Mouse (Mus musculus) telencephalon, adult 2 months (tissue): Measurements from ENCODE around the gene Nlrc5.

ENCODE experiments used
- DNase-seq: peaks from one replicate; pipeline ENCODE4 v3.0.0-alpha.2; 2011; ENCODE audit warnings: low read depth, low spot score

Nlrc5 gene

DNA sequence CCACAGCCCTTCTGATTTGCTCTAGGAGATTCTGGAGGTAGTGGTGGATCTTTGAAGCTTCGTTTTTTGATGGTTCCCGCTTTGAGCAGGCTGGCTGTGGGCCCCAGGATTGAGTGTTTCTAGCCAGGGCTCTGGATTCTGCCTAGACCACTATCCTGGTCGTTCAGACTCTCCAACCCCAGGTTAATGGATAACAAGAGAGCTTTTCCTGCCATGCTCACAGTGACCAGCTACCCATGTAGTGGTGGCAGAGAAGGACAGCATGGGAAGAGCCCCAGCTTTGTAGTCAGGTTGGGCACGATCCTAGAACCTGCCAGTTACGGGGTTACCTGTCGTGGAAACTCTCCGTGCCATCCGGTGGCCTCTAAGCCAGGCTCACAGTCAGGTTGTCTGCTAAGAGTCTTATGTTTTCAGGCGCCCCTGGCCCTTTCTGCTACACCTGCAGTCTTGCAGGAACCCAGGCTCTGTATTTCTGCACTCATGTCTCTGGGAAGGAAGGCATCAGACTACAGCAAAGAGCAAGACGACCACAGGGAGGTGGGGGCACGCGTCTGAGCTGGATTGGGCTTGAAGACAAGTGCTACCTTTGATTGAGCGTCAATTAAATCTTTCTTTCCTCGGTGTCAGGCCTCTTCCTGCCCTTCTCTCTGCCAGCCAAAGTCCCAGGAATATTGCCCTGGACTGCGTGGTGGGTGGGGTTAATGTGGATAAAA lies 132.4 kb downstream of the Nlrc5 start:
- no peak for DNase-seq

DNA sequence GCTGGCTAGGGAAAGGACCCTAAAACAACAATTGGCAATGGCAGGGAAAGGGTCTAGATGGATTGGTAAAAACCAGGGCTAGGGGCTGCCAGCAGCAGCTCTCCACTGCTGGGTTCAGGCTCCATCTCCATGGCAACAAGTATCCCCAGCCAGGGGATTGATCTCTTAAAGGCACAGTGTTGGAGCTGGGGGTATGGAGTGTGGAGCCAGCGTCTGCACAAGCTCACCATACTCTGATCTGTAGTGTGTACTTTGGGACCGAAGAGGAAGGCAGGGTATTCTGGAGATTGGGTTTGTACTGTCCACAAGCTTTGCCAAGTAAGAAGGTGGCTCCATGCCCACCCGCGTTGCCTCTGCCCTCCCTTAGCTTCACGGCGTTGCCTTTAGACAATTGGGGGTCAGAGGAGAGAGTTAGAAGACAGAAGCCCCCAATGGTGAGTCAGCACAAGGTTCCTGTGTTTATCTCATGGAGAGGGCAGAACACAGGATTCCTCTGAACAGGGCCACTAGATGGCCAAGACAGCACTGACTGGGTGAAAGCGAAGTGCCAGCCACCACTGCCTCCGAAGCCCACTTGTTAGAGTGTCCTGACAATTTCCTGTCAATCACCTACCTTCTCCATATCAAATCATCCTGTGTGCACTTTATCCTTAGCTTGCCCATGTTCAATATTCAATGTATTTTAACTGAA lies 133.1 kb downstream of the Nlrc5 start:
- no peak for DNase-seq

DNA sequence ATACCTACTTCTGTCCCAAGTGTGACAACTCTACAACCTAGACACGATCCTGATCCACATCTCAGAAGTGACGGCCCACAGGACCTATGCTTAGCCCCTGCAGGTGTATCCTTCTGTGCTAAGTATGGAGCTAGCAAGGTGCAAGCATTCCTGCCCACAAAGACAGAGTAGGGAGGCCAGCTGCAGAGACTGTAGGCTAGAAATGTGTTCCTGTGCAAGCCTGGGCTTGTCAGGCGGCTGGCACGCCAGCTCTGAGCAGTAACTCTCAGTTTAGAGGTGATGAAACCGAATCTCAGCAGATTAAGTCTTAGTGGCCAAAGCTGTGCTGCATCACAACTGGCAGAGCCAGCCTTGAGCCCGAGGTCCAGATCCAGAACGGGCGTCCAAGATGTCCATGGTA lies 133.9 kb downstream of the Nlrc5 start:
- DNase-seq = no peak

DNA sequence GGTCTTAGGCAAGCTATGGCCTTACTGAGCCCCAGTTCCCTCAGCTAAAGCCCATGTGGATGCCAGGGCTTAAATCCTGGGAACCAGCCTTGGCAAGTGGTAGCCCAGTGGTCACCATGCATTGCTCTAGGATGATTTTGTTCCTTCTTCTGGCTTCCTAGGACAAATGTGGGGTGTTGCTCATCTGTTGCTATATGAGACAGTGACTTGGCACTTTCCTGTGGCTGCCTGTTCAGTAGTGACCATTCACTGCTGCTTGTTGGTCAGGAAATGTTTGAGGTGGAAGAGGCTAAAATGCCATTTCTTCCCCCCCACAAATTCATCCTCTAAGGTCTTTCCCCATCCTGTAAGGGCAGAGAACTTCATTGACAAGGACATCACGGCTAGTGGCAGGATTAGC lies 135.3 kb downstream of the Nlrc5 start:
- DNase-seq = no peak

DNA sequence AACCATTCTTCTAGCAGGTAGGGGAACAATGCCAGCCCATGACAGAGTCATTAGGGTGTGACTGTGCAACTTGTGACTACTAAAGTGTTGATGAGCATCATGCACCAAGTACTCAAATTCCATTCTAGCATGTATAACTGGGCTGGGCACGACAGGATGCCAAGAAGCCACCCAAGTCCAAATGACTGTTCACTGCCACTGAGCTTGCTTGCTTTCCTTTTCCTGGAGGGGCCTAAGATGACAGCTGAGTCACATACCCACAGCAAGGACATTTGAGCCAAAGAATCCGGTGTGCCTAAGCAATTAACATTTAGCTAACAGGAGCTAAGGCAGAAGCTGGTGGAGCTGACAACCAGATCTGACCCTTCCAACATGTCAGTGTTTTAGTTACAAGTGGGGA lies 137.7 kb downstream of the Nlrc5 start:
- no peak for DNase-seq

DNA sequence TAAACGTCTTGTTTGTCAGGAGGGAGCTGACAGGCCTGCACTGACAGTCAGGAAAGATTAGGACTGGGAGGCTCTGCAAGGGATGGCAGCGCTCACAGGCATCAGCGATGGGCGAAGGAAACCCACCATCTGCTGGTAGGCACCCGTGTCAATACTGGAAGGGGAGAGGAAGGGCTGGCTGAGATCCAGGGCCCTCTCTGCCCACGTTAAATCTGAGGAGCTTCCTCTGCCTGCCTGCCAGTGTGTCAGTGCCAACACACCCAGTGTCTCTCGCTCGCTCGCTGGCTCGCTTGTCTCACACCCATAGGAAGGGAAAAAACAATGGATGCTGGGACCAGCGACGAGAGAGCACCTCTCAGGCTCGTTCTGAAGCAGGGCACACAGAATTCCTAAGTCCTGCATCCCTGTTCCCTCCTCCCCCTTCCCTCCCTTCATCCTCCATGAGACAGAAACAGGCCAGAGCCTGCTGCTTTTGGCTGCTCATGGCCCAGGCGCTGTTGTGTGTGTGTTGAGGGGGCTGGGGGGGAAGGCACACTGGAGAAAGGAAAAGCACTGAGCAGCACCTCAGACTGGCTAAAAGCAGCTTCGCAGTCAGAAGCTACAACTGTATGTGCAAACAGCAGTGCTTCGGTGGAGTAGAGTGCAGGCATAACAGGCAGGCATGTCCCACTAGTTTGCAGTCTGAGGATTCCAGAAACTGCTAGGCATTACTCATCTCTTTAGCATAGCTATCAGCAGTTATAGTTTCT lies 140.2 kb downstream of the Nlrc5 start:
- DNase-seq = peak; percentile 80

DNA sequence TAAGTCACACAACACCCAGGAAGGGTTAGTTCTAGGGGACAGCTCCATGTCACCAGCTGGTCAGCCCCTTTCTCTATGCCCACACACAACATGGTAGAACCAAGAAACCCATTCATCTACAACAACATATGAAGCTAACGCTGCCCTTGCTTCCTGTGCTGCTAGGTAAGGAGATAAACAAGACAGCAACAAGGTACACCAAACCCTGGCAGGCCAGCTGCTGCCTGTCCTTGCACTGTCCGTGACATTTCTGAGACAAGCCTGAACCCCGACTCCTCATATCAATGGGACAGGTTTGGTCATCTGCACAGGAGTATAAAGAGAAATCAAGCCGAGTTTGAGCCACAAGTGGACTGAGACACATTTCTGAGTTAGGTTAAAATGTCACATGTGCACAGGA lies 141.0 kb downstream of the Nlrc5 start:
- no peak for DNase-seq
